Mouse (Mus musculus) midbrain, embryonic 11.5 days (tissue): ENCODE results near the gene Mapk6. TPM values are rescaled to one million over a fixed set of nuclear protein-coding genes. Genes with fewer than 3 reads are reported as not detected.
"Not testable (repeated sequence)": the region's sequence is repeated elsewhere in the genome, so short reads cannot be mapped to it uniquely, and the experiment has no call there.

Experiments used
- ATAC-seq: fragments of 200-750 bp; cut with Nextera tagmentation; 2 replicates; pipeline ENCODE4 v1.8.0; 2017; ENCODE audit warnings: moderate TSS enrichment, moderate library complexity; ENCODE audit not compliant: low FRiP score
- DNase-seq: peaks from one replicate; pipeline ENCODE4 v3.0.0; 2015; ENCODE audit warnings: low spot score; ENCODE audit errors: missing footprints
- H3K27ac ChIP-seq: fragments of 300-500 bp; sonication (generic); 2 replicates; pipeline ENCODE4 v1.5.1; 2014; ENCODE audit warnings: low read depth, low read length
- H3K27me3 ChIP-seq: fragments of 300-500 bp; sonication (generic); 2 replicates; pipeline ENCODE4 v1.6.1; 2014; ENCODE audit warnings: mild to moderate bottlenecking, low read length, moderate library complexity, mixed read lengths; ENCODE audit not compliant: control insufficient read depth, insufficient read depth
- H3K36me3 ChIP-seq: fragments of 300-500 bp; sonication (generic); 2 replicates; pipeline ENCODE4 v1.6.1; 2014; ENCODE audit warnings: mild to moderate bottlenecking, low read length, moderate library complexity, mixed read lengths; ENCODE audit not compliant: control insufficient read depth, insufficient read depth
- H3K4me1 ChIP-seq: fragments of 300-500 bp; sonication (generic); 2 replicates; pipeline ENCODE4 v1.6.1; 2014; ENCODE audit warnings: low read length; ENCODE audit not compliant: control insufficient read depth, insufficient read depth
- H3K4me2 ChIP-seq: fragments of 300-500 bp; sonication (generic); 2 replicates; pipeline ENCODE4 v1.6.1; 2014; ENCODE audit warnings: mild to moderate bottlenecking, moderate library complexity
- H3K4me3 ChIP-seq: fragments of 300-500 bp; sonication (generic); 2 replicates; pipeline ENCODE4 v1.5.1; 2014; ENCODE audit warnings: low read depth, low read length
- H3K9ac ChIP-seq: fragments of 300-500 bp; sonication (generic); 2 replicates; pipeline ENCODE4 v1.6.1; 2014; ENCODE audit warnings: low read length
- H3K9me3 ChIP-seq: fragments of 300-500 bp; sonication (generic); 2 replicates; pipeline ENCODE4 v1.6.1; 2016; ENCODE audit warnings: low read length; ENCODE audit not compliant: control insufficient read depth
- WGBS: fragments of 180-500 bp; shearing (Covaris S2); extraction: QIAGEN DNeasy Blood & Tissue Kit; methylation state at CpG from one replicate; pipeline ENCODE4 v1.1.7; 2014; 5-methylcytosine and 5-hydroxymethylcytosine counted together
- polyA plus RNA-seq: library from polyadenylated mRNA; unstranded; fragments of >200 nt; fragmentation: Nextera tagmentation; extraction: Ambion mirVana; gene quantifications from 2 replicates; pipeline ENCODE4 v1.2.1, GENCODE M21; 2014

Mapk6 gene
- polyA plus RNA-seq, 1 experiment from 2014 or later, result 193 TPM

GRCm38 (mm10) chr9:75376428-75376827 is 33.4 kb downstream of the Mapk6 start:
- WGBS, result 63% methylated on average over 1 of the region's 1 CpGs
- Histone ChIP-seq H3K4me2 (no peak overlapping the region), H3K4me1 (no peaks in the 10 kb centered on the region), H3K9me3 (no peaks in the 10 kb centered on the region), H3K4me3 (no peak overlapping the region), H3K9ac (no peak overlapping the region), H3K36me3 (no peaks in the 10 kb centered on the region), H3K27me3 (no peaks in the 10 kb centered on the region), H3K27ac (no peak overlapping the region)
- ATAC-seq (no peak), DNase-seq (peak; percentile 28)

GRCm38 (mm10) chr9:75375606-75376005 is 34.2 kb downstream of the Mapk6 start:
- ATAC-seq (no peak), DNase-seq (peak; percentile 31)
- no peaks in the 10 kb centered on the region for H3K4me1 ChIP-seq
- H3K9me3 ChIP-seq, result no peaks in the 10 kb centered on the region; the same call in 1 of the 2 replicates
- H3K4me2 ChIP-seq, result no peak overlapping the region
- 97% methylated on average over 9 of the region's 9 CpGs for WGBS
- no peak overlapping the region for H3K27ac ChIP-seq
- H3K36me3 ChIP-seq, result no peaks in the 10 kb centered on the region
- no peaks in the 10 kb centered on the region for H3K27me3 ChIP-seq
- H3K4me3 ChIP-seq, result no peak overlapping the region
- no peak overlapping the region for H3K9ac ChIP-seq

GRCm38 (mm10) chr9:75368779-75369178 is 41.0 kb downstream of the Mapk6 start:
- Histone ChIP-seq H3K4me2 (no peak overlapping the region), H3K4me1 (no peaks in the 10 kb centered on the region), H3K4me3 (no peak overlapping the region), H3K36me3 (no peaks in the 10 kb centered on the region), H3K9ac (no peak overlapping the region), H3K27me3 (no peaks in the 10 kb centered on the region), H3K9me3 (no peaks in the 10 kb centered on the region; the same call in 1 of the 2 replicates), H3K27ac (no peak overlapping the region)
- ATAC-seq (no peak), DNase-seq (no peak)
- 80% methylated on average over 3 of the region's 3 CpGs for WGBS

GRCm38 (mm10) chr9:75366191-75366590 is 43.6 kb downstream of the Mapk6 start:
- H3K9ac ChIP-seq, result no peak overlapping the region
- ATAC-seq (no peak), DNase-seq (no peak)
- no peaks in the 10 kb centered on the region for H3K4me1 ChIP-seq
- no peaks in the 10 kb centered on the region for H3K36me3 ChIP-seq
- H3K4me3 ChIP-seq, result no peak overlapping the region
- H3K27ac ChIP-seq, result no peak overlapping the region
- H3K27me3 ChIP-seq, result no peaks in the 10 kb centered on the region
- H3K4me2 ChIP-seq, result no peak overlapping the region
- 89% methylated on average over 5 of the region's 5 CpGs for WGBS
- H3K9me3 ChIP-seq, result no peaks in the 10 kb centered on the region; the same call in 1 of the 2 replicates

- no peaks in the 10 kb centered on the region for H3K9me3 ChIP-seq
- 69% methylated on average over 4 of the region's 4 CpGs for WGBS
- DNase-seq (no peak), ATAC-seq (no peak)
- H3K9ac ChIP-seq, result no peak overlapping the region
- H3K4me3 ChIP-seq, result no peak overlapping the region
- H3K4me1 ChIP-seq, result no peaks in the 10 kb centered on the region
- no peaks in the 10 kb centered on the region for H3K27me3 ChIP-seq
- H3K4me2 ChIP-seq, result no peak overlapping the region
- H3K36me3 ChIP-seq, result no peaks in the 10 kb centered on the region
- H3K27ac ChIP-seq, result no peak overlapping the region
Observed at GRCm38 (mm10) chr9:75365195-75365594, 44.6 kb downstream of the Mapk6 start.

- not testable (repeated sequence) for H3K27me3 ChIP-seq, ATAC-seq, H3K27ac ChIP-seq, H3K36me3 ChIP-seq, H3K9me3 ChIP-seq, H3K4me1 ChIP-seq, H3K9ac ChIP-seq, H3K4me3 ChIP-seq, H3K4me2 ChIP-seq, DNase-seq
- WGBS, result 74% methylated on average over 7 of the region's 7 CpGs
Observed at GRCm38 (mm10) chr9:75363702-75364101, 46.1 kb downstream of the Mapk6 start.

- ATAC-seq, result no peak
- Histone ChIP-seq H3K4me2 (no peak overlapping the region), H3K4me1 (no peaks in the 10 kb centered on the region), H3K9me3 (no peaks in the 10 kb centered on the region), H3K27ac (no peak overlapping the region), H3K4me3 (no peak overlapping the region), H3K9ac (no peak overlapping the region), H3K27me3 (no peaks in the 10 kb centered on the region), H3K36me3 (no peaks in the 10 kb centered on the region)
- WGBS, result 80% methylated on average over 5 of the region's 5 CpGs
- DNase-seq, result no peak
Observed at GRCm38 (mm10) chr9:75363001-75363400, 46.8 kb downstream of the Mapk6 start.

- no peaks in the 10 kb centered on the region for H3K27me3 ChIP-seq
- WGBS, result 90% methylated on average over 4 of the region's 4 CpGs
- no peaks in the 10 kb centered on the region for H3K4me1 ChIP-seq
- H3K4me2 ChIP-seq, result no peak overlapping the region
- no peaks in the 10 kb centered on the region for H3K9me3 ChIP-seq
- no peak overlapping the region for H3K9ac ChIP-seq
- no peaks in the 10 kb centered on the region for H3K36me3 ChIP-seq
- no peak overlapping the region for H3K27ac ChIP-seq
- H3K4me3 ChIP-seq, result no peak overlapping the region
- DNase-seq, result no peak
- ATAC-seq, result no peak
Observed at GRCm38 (mm10) chr9:75362201-75362600, 47.6 kb downstream of the Mapk6 start.

- Histone ChIP-seq H3K4me1 (no peaks in the 10 kb centered on the region), H3K27me3 (no peaks in the 10 kb centered on the region), H3K9me3 (no peaks in the 10 kb centered on the region), H3K36me3 (no peaks in the 10 kb centered on the region), H3K9ac (no peak overlapping the region), H3K4me3 (no peak overlapping the region), H3K4me2 (no peak overlapping the region), H3K27ac (no peak overlapping the region)
- DNase-seq (peak; percentile 93), ATAC-seq (no peak; the same call in 1 of the 2 replicates)
- WGBS, result 50% methylated on average over 5 of the region's 5 CpGs
Observed at GRCm38 (mm10) chr9:75361699-75362098, 48.1 kb downstream of the Mapk6 start.
